In genomic region chr11:114478736-114479135, GRCm38 (mm10) we compare ENCODE assay signal across 10 mouse cellular contexts.
DNase-seq lines count a peak whose midpoint lies in the region; ATAC-seq and TF ChIP-seq lines count a peak whose summit lies in the region.
"Had no signal": no experiment of that assay in that cellular context is flagged by ENCODE, and none has a peak within 500 bp of the region (broad histone marks: within the 10 kb centered on the region; RNA-seq: fewer than 3 reads in every experiment).

No protein-coding gene starts in this region.

- TF ChIP-seq EP300 in heart, adult 2 months (IDR thresholded peaks at IDR 0.05; ENCODE audit: insufficient read depth, low read depth, low read length), result no peak

- intact Hi-C loops in heart, adult 2 months (cut with DNase I), result no loop called here

- peak overlapping the region; percentile 50 for H3K4me2 ChIP-seq in heart, embryonic 13.5 days
- 0 out of 2 replicates have a peak overlapping the region, but pooled peaks have one; percentile 14 for H3K4me2 ChIP-seq in liver, embryonic 13.5 days
- H3K4me2 ChIP-seq: hindbrain, embryonic 15.5 days; midbrain, embryonic 11.5 days had no signal

- H3K9ac ChIP-seq in heart, embryonic 13.5 days, result no peak overlapping the region
- H3K9ac ChIP-seq in heart, adult 2 months (ENCODE audit: low read depth, low read length), result no peak overlapping the region
- no peak overlapping the region for H3K9ac ChIP-seq in liver, embryonic 13.5 days
- H3K9ac ChIP-seq: hindbrain, embryonic 15.5 days had no signal

- TF ChIP-seq CTCF in heart, adult 2 months (IDR thresholded peaks at IDR 0.05), result no peak
- TF ChIP-seq CTCF in thymus, adult 2 months (IDR thresholded peaks at IDR 0.05; ENCODE audit: borderline replicate concordance, control insufficient read depth, extremely low read depth, insufficient read depth, low read length, poor library complexity), result no peak

- ATAC-seq in heart, embryonic 13.5 days (ENCODE audit: extremely low read depth, insufficient number of reproducible peaks, low FRiP score, low TSS enrichment), result no peak
- no peak for ATAC-seq in liver, embryonic 13.5 days (ENCODE audit: low read depth)

- TF ChIP-seq POLR2A in heart, adult 2 months (IDR thresholded peaks at IDR 0.05; ENCODE audit: insufficient read depth, low read depth, low read length), result no peak
- TF ChIP-seq POLR2A in thymus, adult 2 months (IDR thresholded peaks at IDR 0.05; ENCODE audit: control insufficient read depth, extremely low read depth, insufficient read depth, low read length, poor library complexity), result no peak

- H3K4me1 ChIP-seq in heart, embryonic 13.5 days, result 0 out of 2 replicates have a peak, but pooled peaks cover 2% of the 10 kb centered on the region
- H3K4me1 ChIP-seq in heart, adult 2 months (ENCODE audit: control insufficient read depth, insufficient read depth, low read length), result no peaks in the 10 kb centered on the region
- H3K4me1 ChIP-seq in brown adipose tissue, adult 24 weeks (ENCODE audit: control insufficient read depth, insufficient read depth, insufficient read length, low read length), result 0 out of 2 replicates have a peak, but pooled peaks cover 2% of the 10 kb centered on the region
- H3K4me1 ChIP-seq in liver, embryonic 13.5 days (replicated peaks), result no peaks in the 10 kb centered on the region; the same call in 1 of the 2 replicates
- no peaks in the 10 kb centered on the region for H3K4me1 ChIP-seq in thymus, adult 2 months (replicated peaks; ENCODE audit: control insufficient read depth, insufficient read depth, low read length)

- H3K4me3 ChIP-seq in heart, embryonic 13.5 days, result no peak overlapping the region
- no peak overlapping the region for H3K4me3 ChIP-seq in heart, adult 2 months
- peak overlapping the region; percentile 3; the same call in 1 of the 2 replicates for H3K4me3 ChIP-seq in brown adipose tissue, adult 24 weeks (ENCODE audit: insufficient read depth, low read depth, low read length)
- no peak overlapping the region for H3K4me3 ChIP-seq in liver, embryonic 13.5 days (replicated peaks)
- no peak overlapping the region for H3K4me3 ChIP-seq in thymus, adult 2 months (ENCODE audit: control insufficient read depth, insufficient read depth, low read length)
- H3K4me3 ChIP-seq: hindbrain, embryonic 15.5 days had no signal

- H3K79me2 ChIP-seq in heart, adult 2 months (replicated peaks; ENCODE audit: control insufficient read depth, insufficient read depth, low read length), result no peaks in the 10 kb centered on the region

- DNase-seq in heart, adult 2 months, result no peak
- DNase-seq in A20 (ENCODE audit: low read depth, low spot score), result peak; percentile 44
- no peak for DNase-seq in liver, embryonic 13.5 days
- DNase-seq in thymus, adult 2 months, result no peak
- no peak for DNase-seq in urinary bladder, postnatal 10 days (ENCODE audit: low spot score)
- DNase-seq in ovary, postnatal 36 days (ENCODE audit: low spot score), result no peak

- no peak overlapping the region for H3K27ac ChIP-seq in heart, embryonic 13.5 days (replicated peaks)
- H3K27ac ChIP-seq in heart, adult 2 months, result no peak overlapping the region
- no peak overlapping the region; the same call in 1 of the 2 replicates for H3K27ac ChIP-seq in brown adipose tissue, adult 24 weeks (replicated peaks; ENCODE audit: low read depth, low read length)
- H3K27ac ChIP-seq in liver, embryonic 13.5 days, result no peak overlapping the region
- no peak overlapping the region for H3K27ac ChIP-seq in thymus, adult 2 months (ENCODE audit: control insufficient read depth, insufficient read depth, low read length)
- H3K27ac ChIP-seq: hindbrain, embryonic 15.5 days had no signal

- no peaks in the 10 kb centered on the region for H3K9me3 ChIP-seq in heart, embryonic 13.5 days
- H3K9me3 ChIP-seq in liver, embryonic 13.5 days (replicated peaks), result no peaks in the 10 kb centered on the region
- H3K9me3 ChIP-seq: hindbrain, embryonic 15.5 days had no signal

- peaks cover 18% of the 10 kb centered on the region; the same call in 1 of the 2 replicates for H3K27me3 ChIP-seq in heart, embryonic 13.5 days (replicated peaks)
- H3K27me3 ChIP-seq in heart, adult 2 months (ENCODE audit: control insufficient read depth, insufficient read depth, low read length), result no peaks in the 10 kb centered on the region; the same call in 1 of the 2 replicates
- H3K27me3 ChIP-seq in liver, embryonic 13.5 days, result no peaks in the 10 kb centered on the region
- no peaks in the 10 kb centered on the region for H3K27me3 ChIP-seq in thymus, adult 2 months (ENCODE audit: control insufficient read depth, insufficient read depth, low read length)
- H3K27me3 ChIP-seq: hindbrain, embryonic 15.5 days had no signal

- H3K36me3 ChIP-seq in heart, embryonic 13.5 days, result no peaks in the 10 kb centered on the region
- H3K36me3 ChIP-seq in heart, adult 2 months (ENCODE audit: control insufficient read depth, insufficient read depth, low read length), result no peaks in the 10 kb centered on the region
- H3K36me3 ChIP-seq in liver, embryonic 13.5 days, result no peaks in the 10 kb centered on the region
- no peaks in the 10 kb centered on the region for H3K36me3 ChIP-seq in thymus, adult 2 months (ENCODE audit: control insufficient read depth, insufficient read depth, low read length)
- H3K36me3 ChIP-seq: hindbrain, embryonic 15.5 days had no signal

- WGBS in heart, embryonic 13.5 days, result 13% methylated on average over 7 of the region's 7 CpGs
- 12% methylated on average over 7 of the region's 7 CpGs for WGBS in heart, adult 2 months
- 4% methylated on average over 7 of the region's 7 CpGs for WGBS in liver, embryonic 13.5 days (ENCODE audit: insufficient replicate concordance)
- 26% methylated on average over 7 of the region's 7 CpGs for WGBS in thymus, adult 2 months
